Mouse (Mus musculus): ENCODE results near the gene Ube2l6. TPM values are rescaled to one million over a fixed set of nuclear protein-coding genes. Genes with fewer than 3 reads are reported as not detected.

The Ube2l6 gene
- polyA plus RNA-seq, 1 experiment from 2014 or later: 95.3 TPM

DNA sequence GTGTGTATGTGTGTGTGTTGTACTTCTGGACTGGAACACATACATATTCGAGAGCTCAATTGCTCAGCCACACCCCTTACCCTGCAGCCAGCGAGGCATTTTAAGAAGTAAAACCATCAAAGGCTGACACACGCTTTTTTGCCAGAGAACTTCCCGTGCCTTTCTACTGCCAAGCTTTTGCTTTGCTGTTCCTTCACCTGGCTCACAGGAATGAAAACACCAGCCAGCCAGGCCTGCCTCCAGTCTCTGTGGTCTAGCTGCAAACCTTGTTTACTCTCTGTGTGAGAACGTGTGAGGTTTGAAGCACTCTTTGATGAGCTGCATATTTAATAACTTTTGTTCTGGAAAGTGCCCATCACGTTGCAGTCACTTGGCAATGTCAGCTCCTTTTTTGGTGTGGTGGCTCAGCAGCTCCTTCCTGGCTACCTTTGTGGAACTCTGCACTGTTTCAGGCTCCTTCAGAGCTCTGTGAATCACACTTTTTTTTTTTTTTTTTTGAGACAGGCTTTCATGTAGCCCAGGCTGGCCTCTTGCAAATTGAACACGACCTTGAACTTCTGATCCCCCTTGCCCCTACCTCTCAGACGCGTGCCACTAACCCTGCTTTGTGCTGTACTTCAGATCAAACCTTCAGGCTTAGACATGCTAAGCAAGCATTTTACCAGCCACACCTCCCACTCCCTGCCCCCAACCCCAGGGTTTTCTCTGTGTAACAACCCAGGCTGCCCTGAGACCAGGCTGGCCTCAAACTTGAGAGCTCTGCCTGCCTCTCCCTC is 39.4 kb downstream of the Ube2l6 start:
- Histone ChIP-seq H3K9ac (no peak overlapping the region), H3K4me1 (replicated peaks) (peaks cover 23% of the 10 kb centered on the region), H3K4me3 (no peak overlapping the region), H3K36me3 (no peaks in the 10 kb centered on the region), H3K27ac (ENCODE audit: poor library complexity, severe bottlenecking) (no peak overlapping the region), H3K27me3 (replicated peaks) (0 out of 2 replicates have a peak, but pooled peaks cover 10% of the 10 kb centered on the region), H3K4me2 (peak overlapping the region; percentile 93), H3K9me3 (replicated peaks) (no peaks in the 10 kb centered on the region)
- ATAC-seq (ENCODE audit: insufficient number of reproducible peaks, low FRiP score): no peak
- WGBS: 30% methylated on average over 9 of the region's 9 CpGs

DNA sequence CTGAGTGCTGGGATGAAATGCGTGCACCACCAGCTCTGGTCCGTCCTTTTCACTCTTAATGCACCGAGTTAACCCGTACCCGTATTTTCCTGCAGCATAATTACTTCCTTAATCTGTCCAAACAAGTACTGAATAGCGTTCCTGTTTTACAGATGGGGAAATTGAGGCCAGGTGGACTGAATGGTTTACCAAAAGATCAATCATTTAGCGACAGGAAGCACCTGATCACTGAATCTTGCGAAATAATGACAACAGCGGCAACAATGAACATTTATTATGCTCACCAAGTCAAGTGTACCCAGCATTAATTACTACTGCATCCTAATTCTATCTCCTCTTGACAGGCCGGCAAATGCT is 39.9 kb downstream of the Ube2l6 start, which contains the start of gene Slc43a1:
Gene Slc43a1 (plus strand): TSS at position 258 of the 357 bp plus-strand sequence.
- H3K36me3 ChIP-seq: no peaks in the 10 kb centered on the region
- peak within 1 kb of the TSS; percentile 93 for H3K4me2 ChIP-seq
- H3K27ac ChIP-seq (ENCODE audit: poor library complexity, severe bottlenecking): peak within 1 kb of the TSS; percentile 98
- H3K9me3 ChIP-seq (replicated peaks): no peaks in the 10 kb centered on the region
- H3K9ac ChIP-seq: peak within 1 kb of the TSS; percentile 93
- H3K4me1 ChIP-seq (replicated peaks): peaks cover 24% of the 10 kb centered on the region
- H3K27me3 ChIP-seq (replicated peaks): 0 out of 2 replicates have a peak, but pooled peaks cover 10% of the 10 kb centered on the region
- ATAC-seq (ENCODE audit: insufficient number of reproducible peaks, low FRiP score): no peak
- 22% methylated on average over 10 of the region's 10 CpGs for WGBS
- peak within 1 kb of the TSS; percentile 90 for H3K4me3 ChIP-seq

DNA sequence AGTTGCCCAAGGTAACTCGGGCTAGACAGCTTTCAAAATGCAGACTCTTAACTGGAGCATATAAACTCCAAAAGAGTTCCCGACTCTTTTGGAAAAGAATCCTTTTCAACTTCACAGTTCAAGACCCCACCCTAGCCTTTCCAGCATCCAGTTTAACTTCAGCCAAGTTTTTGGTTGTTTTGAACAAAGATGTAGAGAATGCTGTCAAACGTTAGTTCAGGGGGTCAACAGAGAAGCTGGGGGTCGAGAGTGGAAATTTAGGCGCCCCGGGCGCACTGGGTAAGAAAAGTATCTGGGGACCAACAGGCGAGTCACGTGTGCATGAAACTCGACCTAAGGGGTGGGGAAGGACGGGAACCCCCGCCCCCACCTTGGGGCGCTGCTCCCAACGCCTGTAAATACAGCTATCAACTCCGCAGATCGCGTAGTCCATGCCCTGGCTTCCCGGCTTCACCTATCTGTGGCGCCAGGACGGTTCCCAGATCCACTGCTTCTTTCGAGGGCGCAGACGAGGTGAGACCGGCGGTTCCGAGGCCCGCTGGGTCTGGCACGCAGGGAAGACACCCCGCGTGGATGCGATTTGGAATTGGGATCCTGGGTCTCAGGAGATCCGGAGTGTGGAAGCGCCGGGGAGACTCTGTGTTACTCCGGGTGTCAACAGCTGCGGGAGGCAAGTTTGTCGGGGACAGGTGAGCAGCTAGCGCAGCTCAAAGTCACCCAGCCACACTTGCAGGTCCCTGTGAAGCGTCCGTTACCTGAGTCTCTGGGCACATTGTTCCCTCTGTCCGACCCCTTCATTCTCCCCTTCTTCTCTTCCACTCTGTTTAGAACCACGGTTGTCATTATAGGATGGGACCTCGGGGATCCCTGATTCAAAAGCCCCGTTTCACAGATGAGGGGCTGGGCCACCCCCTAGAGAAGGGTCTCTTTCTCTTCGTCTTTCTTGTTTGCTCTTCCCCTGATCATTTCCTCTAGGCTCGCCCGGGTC is 40.7 kb downstream of the Ube2l6 start:
- H3K27me3 ChIP-seq (replicated peaks): 0 out of 2 replicates have a peak, but pooled peaks cover 10% of the 10 kb centered on the region
- H3K4me3 ChIP-seq: peak overlapping the region; percentile 90
- H3K9me3 ChIP-seq (replicated peaks): no peaks in the 10 kb centered on the region
- no peaks in the 10 kb centered on the region for H3K36me3 ChIP-seq
- H3K4me1 ChIP-seq (replicated peaks): peaks cover 30% of the 10 kb centered on the region
- under 1% methylated on average over 47 of the region's 47 CpGs for WGBS
- H3K9ac ChIP-seq: peak overlapping the region; percentile 93
- peak; percentile 51; the same call in 1 of the 2 replicates for ATAC-seq (ENCODE audit: insufficient number of reproducible peaks, low FRiP score)
- peak overlapping the region; percentile 93 for H3K4me2 ChIP-seq
- peak overlapping the region; percentile 98 for H3K27ac ChIP-seq (ENCODE audit: poor library complexity, severe bottlenecking)

DNA sequence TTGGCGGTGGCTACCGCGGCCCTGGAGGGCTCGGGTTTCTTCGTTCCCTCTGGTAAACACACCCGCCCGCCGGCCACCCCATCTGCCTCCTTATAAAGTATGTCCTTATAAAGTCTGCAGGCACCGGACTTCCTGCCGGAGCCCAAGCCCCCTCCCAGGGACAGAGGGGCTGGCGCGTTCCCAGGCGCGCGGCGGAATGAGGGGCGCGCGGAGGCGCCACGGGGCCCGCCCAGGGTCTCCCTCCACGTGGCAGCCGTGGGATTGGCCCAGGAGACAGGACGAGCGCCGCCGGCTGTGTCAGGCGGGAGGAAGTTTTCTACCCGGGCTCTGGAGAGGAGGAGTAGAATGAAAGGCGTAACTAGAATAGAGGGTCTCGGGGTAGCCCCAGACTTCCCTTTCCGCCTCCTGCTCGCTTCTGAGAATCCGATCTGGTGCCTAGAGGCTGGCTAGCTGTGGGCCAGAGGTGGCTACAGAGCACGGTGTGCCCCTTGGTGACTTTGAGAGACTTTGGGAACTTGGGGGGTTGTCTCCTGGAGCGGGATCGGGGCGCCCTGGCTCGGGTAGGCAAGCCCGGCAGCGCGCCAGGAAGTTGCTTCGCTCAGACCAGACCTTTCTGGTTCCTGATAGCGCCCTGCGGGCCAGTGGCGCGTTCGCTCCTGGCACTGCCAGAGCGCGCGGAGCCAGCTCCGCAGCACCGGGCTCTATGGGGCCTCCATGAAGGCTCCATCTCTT is 41.6 kb downstream of the Ube2l6 start:
- Histone ChIP-seq H3K36me3 (0 out of 2 replicates have a peak, but pooled peaks cover 5% of the 10 kb centered on the region), H3K4me1 (replicated peaks) (peaks cover 36% of the 10 kb centered on the region), H3K9me3 (replicated peaks) (no peaks in the 10 kb centered on the region), H3K27ac (ENCODE audit: poor library complexity, severe bottlenecking) (peak overlapping the region; percentile 98), H3K4me3 (peak overlapping the region; percentile 90), H3K9ac (peak overlapping the region; percentile 93), H3K27me3 (replicated peaks) (0 out of 2 replicates have a peak, but pooled peaks cover 10% of the 10 kb centered on the region), H3K4me2 (peak overlapping the region; percentile 93)
- under 1% methylated on average over 54 of the region's 54 CpGs for WGBS
- peak; percentile 88 for ATAC-seq (ENCODE audit: insufficient number of reproducible peaks, low FRiP score)

DNA sequence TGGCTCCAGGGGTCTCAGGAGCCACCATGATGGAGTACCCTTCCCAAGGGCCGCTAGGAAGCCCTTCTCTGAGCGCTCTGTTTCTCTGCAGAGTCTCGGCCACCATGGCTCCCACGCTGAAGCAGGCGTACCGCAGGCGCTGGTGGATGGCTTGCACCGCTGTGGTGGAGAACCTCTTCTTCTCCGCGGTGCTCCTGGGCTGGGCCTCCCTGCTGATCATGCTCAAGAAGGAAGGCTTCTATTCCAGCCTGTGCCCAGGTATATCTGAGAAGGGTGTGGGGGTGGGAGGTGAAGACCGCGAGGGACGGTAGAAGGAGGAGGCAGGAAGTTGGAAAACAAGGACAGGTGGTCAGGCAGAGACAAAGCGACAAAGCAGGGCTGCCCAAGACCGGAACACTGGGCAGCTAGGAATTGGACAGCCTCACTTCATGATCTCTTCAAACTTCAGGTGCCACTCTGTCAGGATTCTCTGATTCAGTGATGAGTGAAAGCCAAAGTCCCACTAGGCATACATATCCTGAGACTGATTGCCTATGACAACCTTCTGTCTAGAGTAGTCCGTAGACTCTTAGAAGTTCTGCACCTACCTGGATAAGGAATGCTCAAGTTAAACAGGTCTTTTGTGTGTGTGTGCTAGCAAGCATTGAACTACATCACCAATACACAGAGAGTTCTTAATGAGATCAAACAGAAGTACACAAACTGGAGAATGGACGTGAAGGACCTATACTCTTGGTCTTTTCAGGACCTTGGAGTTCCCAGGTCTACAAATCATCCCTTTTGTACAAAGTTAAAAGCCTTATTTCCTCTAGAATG is 42.3 kb downstream of the Ube2l6 start:
- peak overlapping the region; percentile 93 for H3K4me2 ChIP-seq
- 0 out of 2 replicates have a peak, but pooled peaks have one; percentile 2 for ATAC-seq (ENCODE audit: insufficient number of reproducible peaks, low FRiP score)
- H3K4me3 ChIP-seq: peak overlapping the region; percentile 90
- H3K27ac ChIP-seq (ENCODE audit: poor library complexity, severe bottlenecking): peak overlapping the region; percentile 98
- peak overlapping the region; percentile 93 for H3K9ac ChIP-seq
- 6% methylated on average over 17 of the region's 17 CpGs for WGBS
- H3K4me1 ChIP-seq (replicated peaks): peaks cover 44% of the 10 kb centered on the region
- 0 out of 2 replicates have a peak, but pooled peaks cover 7% of the 10 kb centered on the region for H3K27me3 ChIP-seq (replicated peaks)
- H3K36me3 ChIP-seq: 0 out of 2 replicates have a peak, but pooled peaks cover 8% of the 10 kb centered on the region
- no peaks in the 10 kb centered on the region for H3K9me3 ChIP-seq (replicated peaks)

DNA sequence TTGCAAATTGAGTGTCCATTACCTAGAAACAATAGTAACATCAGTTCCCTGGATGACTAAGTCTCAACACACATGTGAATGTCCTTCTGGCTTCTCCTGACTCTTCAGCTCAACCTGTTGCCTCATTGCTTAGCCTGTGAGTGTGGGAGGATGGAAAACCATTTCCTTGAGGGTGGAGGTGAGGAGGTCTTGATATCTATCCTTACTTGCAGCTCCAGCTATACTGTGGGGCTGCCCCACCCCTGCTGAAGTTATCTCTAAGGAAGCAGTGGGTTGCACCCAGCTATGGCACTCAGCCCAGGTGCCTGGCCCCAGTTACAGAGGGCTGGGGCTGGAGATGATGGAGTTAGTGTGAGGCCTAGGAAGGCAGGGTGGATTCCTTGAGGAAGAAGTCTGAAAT is 43.3 kb downstream of the Ube2l6 start:
- Histone ChIP-seq H3K4me1 (replicated peaks) (peaks cover 44% of the 10 kb centered on the region), H3K4me2 (peak overlapping the region; percentile 93), H3K9ac (peak overlapping the region; percentile 93; the same call in 1 of the 2 replicates), H3K4me3 (peak overlapping the region; percentile 90), H3K27ac (ENCODE audit: poor library complexity, severe bottlenecking) (0 out of 2 replicates have a peak overlapping the region, but pooled peaks have one; percentile 48), H3K27me3 (replicated peaks) (0 out of 2 replicates have a peak, but pooled peaks cover 3% of the 10 kb centered on the region), H3K9me3 (replicated peaks) (no peaks in the 10 kb centered on the region), H3K36me3 (peaks cover 14% of the 10 kb centered on the region)
- peak; percentile 72 for ATAC-seq (ENCODE audit: insufficient number of reproducible peaks, low FRiP score)

DNA sequence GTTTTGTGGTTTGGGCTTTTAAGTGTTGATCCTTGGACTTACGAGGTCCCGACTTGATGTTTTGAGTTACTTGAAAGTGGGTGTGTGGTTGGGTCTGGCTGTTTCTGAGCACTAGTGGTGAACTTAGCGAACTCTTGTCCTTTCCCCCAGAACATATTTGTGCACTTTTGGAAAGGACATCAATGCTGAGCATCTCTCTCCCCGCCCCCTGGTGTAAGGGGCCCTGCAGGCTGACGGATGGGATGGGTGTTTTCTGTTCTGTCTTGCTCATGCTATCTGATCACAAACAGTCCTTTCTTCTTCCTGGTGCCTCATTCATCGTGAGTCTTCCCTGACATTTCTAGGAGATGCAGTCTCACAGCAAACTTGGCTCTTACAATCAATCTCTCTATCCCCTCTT is 45.0 kb downstream of the Ube2l6 start:
- ATAC-seq (ENCODE audit: insufficient number of reproducible peaks, low FRiP score): no peak
- no peaks in the 10 kb centered on the region for H3K27me3 ChIP-seq (replicated peaks)
- H3K4me2 ChIP-seq: peak overlapping the region; percentile 2; the same call in 1 of the 2 replicates
- H3K4me1 ChIP-seq (replicated peaks): peaks cover 47% of the 10 kb centered on the region
- no peak overlapping the region for H3K27ac ChIP-seq (ENCODE audit: poor library complexity, severe bottlenecking)
- H3K36me3 ChIP-seq: peaks cover 29% of the 10 kb centered on the region
- WGBS: 67% methylated on average over 6 of the region's 6 CpGs
- no peak overlapping the region for H3K4me3 ChIP-seq
- H3K9me3 ChIP-seq (replicated peaks): no peaks in the 10 kb centered on the region
- H3K9ac ChIP-seq: no peak overlapping the region

DNA sequence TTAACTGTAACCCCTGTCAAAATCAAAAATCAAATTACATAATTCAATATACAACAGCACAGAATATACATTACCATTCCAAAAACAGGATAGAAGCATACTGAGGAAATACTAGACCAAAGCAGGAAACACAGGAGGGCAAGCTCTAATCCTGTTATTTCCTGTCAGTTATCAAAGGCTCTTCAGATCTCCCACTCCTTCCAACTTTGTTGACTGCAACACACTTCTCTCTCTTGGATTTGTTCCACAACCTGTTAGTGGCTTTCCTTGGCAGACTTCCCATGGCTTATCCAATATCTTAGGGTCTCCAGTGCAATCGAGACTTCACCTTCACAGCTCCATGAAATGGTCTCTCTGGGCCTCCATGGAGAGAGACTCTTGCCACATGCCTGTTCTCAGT is 46.6 kb downstream of the Ube2l6 start:
- ATAC-seq (ENCODE audit: insufficient number of reproducible peaks, low FRiP score): no peak
- H3K36me3 ChIP-seq: peaks cover 44% of the 10 kb centered on the region

DNA sequence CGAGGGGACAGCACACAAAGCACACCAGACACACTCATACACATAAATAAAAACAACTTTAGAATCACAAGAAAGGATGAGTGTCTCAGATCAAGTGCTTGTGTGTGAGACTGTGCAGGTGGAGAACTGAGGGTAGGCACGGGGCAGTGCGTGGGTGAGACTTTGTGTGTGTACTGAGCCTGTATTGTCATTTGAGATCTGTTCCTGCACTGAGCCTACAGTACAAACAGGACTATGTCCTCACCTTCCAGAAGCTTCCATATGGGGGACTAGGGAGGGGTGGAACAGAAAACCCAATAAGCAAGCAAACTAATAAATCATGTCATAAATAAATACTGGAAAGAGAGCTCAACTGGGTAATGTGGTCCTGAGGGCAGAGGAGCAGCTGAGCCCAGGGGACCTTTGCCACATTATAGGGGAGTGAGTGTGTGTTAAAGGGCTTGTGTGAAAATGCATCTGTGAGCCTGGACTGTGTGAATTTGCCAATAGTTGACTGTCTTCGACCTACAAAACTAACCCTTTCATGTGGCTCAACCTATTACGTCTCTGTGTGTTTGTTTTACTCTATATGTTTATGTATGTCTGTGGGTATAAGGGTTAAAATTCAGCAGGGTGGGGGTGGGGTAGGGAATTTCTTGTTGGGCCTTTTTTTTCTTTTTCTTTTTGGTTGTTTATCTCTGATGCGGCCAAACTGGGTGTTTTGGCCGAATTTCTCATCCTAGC is 51.9 kb downstream of the Ube2l6 start:
- H3K27ac ChIP-seq (ENCODE audit: poor library complexity, severe bottlenecking): no peak overlapping the region
- no peak for ATAC-seq (ENCODE audit: insufficient number of reproducible peaks, low FRiP score)
- peak overlapping the region; percentile 41 for H3K4me2 ChIP-seq
- 60% methylated on average over 7 of the region's 7 CpGs for WGBS
- H3K27me3 ChIP-seq (replicated peaks): no peaks in the 10 kb centered on the region
- H3K4me3 ChIP-seq: no peak overlapping the region
- H3K9me3 ChIP-seq (replicated peaks): no peaks in the 10 kb centered on the region
- no peak overlapping the region; the same call in 1 of the 2 replicates for H3K9ac ChIP-seq
- H3K36me3 ChIP-seq: peaks cover 77% of the 10 kb centered on the region
- H3K4me1 ChIP-seq (replicated peaks): peaks cover 37% of the 10 kb centered on the region

More for the DNA sequence above, 46.6 kb downstream of the Ube2l6 start:
- no peaks in the 10 kb centered on the region for H3K9me3 ChIP-seq (replicated peaks)
- WGBS: 29% methylated on average over 1 of the region's 1 CpGs
- H3K9ac ChIP-seq: no peak overlapping the region
- H3K4me1 ChIP-seq (replicated peaks): peaks cover 58% of the 10 kb centered on the region
- no peaks in the 10 kb centered on the region for H3K27me3 ChIP-seq (replicated peaks)
- H3K4me2 ChIP-seq: no peak overlapping the region
- peak overlapping the region; percentile 34; the same call in 1 of the 2 replicates for H3K27ac ChIP-seq (ENCODE audit: poor library complexity, severe bottlenecking)
- H3K4me3 ChIP-seq: no peak overlapping the region
